Mouse (Mus musculus) embryonic facial prominence, embryonic 12.5 days (tissue): ENCODE measurements around the gene Hdac11. TPM values are rescaled to one million over a fixed set of nuclear protein-coding genes. Genes with fewer than 3 reads are reported as not detected.

ENCODE experiments used
- ATAC-seq: fragments of 200-750 bp; cut with Nextera tagmentation; 2 replicates; pipeline ENCODE4 v1.8.0; 2017; ENCODE audit not compliant: insufficient number of reproducible peaks, insufficient read depth, low FRiP score, low TSS enrichment
- H3K27ac ChIP-seq: fragments of 300-500 bp; sonication (generic); 2 replicates; pipeline ENCODE4 v1.5.1; 2016; ENCODE audit warnings: mild to moderate bottlenecking
- H3K27me3 ChIP-seq: fragments of 300-500 bp; sonication (generic); 2 replicates; pipeline ENCODE4 v1.6.1; 2016; ENCODE audit warnings: mild to moderate bottlenecking, moderate library complexity
- H3K36me3 ChIP-seq: fragments of 300-500 bp; sonication (generic); 2 replicates; pipeline ENCODE4 v1.6.1; 2016; ENCODE audit warnings: mild to moderate bottlenecking
- H3K4me1 ChIP-seq: fragments of 300-500 bp; sonication (generic); 2 replicates; pipeline ENCODE4 v1.6.1; 2016
- H3K4me2 ChIP-seq: fragments of 300-500 bp; sonication (generic); replicated peaks from 2 replicates; pipeline ENCODE4 v1.6.1; 2016; ENCODE audit warnings: mild to moderate bottlenecking, moderate library complexity
- H3K4me3 ChIP-seq: fragments of 300-500 bp; sonication (generic); 2 replicates; pipeline ENCODE4 v1.5.1; 2016; ENCODE audit warnings: mild to moderate bottlenecking
- H3K9ac ChIP-seq: fragments of 300-500 bp; sonication (generic); 2 replicates; pipeline ENCODE4 v1.6.1; 2016; ENCODE audit warnings: mild to moderate bottlenecking, moderate library complexity
- H3K9me3 ChIP-seq: fragments of 300-500 bp; sonication (generic); 2 replicates; pipeline ENCODE4 v1.6.1; 2016; ENCODE audit warnings: mild to moderate bottlenecking, moderate library complexity
- WGBS: fragments of 180-500 bp; shearing (Covaris S2); methylation state at CpG from one replicate; pipeline ENCODE4 v1.1.7; 2016; 5-methylcytosine and 5-hydroxymethylcytosine counted together
- polyA plus RNA-seq: library from polyadenylated mRNA; unstranded; fragments of >200 nt; fragmentation: Nextera tagmentation; extraction: Ambion mirVana; gene quantifications from 2 replicates; pipeline ENCODE4 v1.2.1, GENCODE M21; 2016

The Hdac11 gene
- polyA plus RNA-seq, 1 experiment from 2014 or later: 16.7 TPM

DNA sequence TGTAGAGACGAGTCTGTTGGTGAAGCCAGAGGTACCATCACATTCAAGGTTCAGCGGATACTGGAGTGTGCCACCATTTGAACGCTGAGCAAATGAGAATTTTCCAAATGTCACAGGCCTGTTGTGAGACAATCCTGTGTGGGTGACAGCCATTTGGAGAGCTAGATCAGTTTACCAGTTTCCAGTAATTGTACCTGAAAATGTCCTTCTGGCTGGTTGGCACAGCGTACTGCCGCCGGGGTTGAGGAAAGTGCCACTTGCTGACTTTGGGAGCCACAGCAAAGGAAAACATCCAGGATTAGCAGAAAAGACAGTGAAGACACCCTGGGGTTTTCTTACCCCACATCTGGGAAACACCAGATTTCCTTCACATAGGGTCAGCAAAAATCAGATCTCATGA is 33.5 kb downstream of the Hdac11 start:
- no peak overlapping the region for H3K4me2 ChIP-seq
- H3K4me3 ChIP-seq: no peak overlapping the region
- H3K9ac ChIP-seq: no peak overlapping the region
- H3K4me1 ChIP-seq: peaks cover 12% of the 10 kb centered on the region; the same call in 1 of the 2 replicates
- H3K27me3 ChIP-seq: no peaks in the 10 kb centered on the region
- H3K36me3 ChIP-seq: no peaks in the 10 kb centered on the region
- no peak overlapping the region for H3K27ac ChIP-seq
- no peak for ATAC-seq
- WGBS: 85% methylated on average over 6 of the region's 6 CpGs
- H3K9me3 ChIP-seq: no peaks in the 10 kb centered on the region

DNA sequence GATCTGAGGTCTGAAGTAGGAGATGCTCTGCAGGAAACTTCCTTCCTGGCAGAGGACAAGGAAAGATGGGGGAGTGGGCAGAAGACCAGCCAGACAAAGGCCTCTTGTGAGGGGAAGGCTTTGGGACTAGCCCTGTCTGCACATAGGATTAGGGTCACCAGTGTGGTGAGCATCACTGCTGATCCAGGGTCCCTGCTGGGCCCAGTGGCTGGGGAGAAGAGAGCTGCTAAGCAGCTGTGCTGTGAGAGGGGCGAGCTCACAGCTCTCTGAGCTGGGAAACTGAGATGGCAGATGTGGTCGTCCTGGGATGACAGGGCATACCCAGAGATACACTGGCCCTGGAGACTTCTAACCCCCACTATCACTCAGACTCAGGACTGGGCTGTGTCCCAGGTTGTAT is 35.0 kb downstream of the Hdac11 start:
- Histone ChIP-seq H3K4me3 (no peak overlapping the region), H3K9ac (no peak overlapping the region), H3K36me3 (no peaks in the 10 kb centered on the region), H3K9me3 (no peaks in the 10 kb centered on the region), H3K27me3 (no peaks in the 10 kb centered on the region), H3K4me1 (peaks cover 12% of the 10 kb centered on the region; the same call in 1 of the 2 replicates), H3K27ac (no peak overlapping the region), H3K4me2 (no peak overlapping the region)
- no peak for ATAC-seq
- 44% methylated on average over 2 of the region's 2 CpGs for WGBS

DNA sequence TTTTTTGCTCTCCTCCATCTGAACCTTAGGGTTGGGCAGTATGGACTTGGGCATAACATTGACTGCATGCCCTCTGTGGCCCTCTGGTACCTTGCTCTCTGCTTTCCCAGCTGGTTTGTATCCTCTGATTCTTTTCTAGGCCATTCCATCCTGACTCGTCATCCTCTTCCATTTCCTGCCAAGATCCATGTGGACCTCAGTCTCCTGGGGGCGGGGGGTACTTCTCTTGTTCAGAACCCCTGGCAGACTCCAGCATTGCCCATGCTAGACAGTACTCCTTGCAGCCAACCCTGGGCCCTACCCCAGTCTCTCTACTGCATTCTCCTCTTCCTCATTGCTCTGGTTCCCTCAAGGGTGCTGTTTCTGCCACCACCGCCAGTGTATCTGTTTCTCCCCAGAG is 36.0 kb downstream of the Hdac11 start:
- no peak for ATAC-seq
- H3K27ac ChIP-seq: no peak overlapping the region
- H3K4me3 ChIP-seq: no peak overlapping the region
- no peaks in the 10 kb centered on the region for H3K27me3 ChIP-seq
- H3K9ac ChIP-seq: no peak overlapping the region
- 72% methylated on average over 3 of the region's 3 CpGs for WGBS
- H3K4me2 ChIP-seq: no peak overlapping the region
- H3K4me1 ChIP-seq: peaks cover 12% of the 10 kb centered on the region; the same call in 1 of the 2 replicates
- H3K36me3 ChIP-seq: no peaks in the 10 kb centered on the region
- H3K9me3 ChIP-seq: no peaks in the 10 kb centered on the region

DNA sequence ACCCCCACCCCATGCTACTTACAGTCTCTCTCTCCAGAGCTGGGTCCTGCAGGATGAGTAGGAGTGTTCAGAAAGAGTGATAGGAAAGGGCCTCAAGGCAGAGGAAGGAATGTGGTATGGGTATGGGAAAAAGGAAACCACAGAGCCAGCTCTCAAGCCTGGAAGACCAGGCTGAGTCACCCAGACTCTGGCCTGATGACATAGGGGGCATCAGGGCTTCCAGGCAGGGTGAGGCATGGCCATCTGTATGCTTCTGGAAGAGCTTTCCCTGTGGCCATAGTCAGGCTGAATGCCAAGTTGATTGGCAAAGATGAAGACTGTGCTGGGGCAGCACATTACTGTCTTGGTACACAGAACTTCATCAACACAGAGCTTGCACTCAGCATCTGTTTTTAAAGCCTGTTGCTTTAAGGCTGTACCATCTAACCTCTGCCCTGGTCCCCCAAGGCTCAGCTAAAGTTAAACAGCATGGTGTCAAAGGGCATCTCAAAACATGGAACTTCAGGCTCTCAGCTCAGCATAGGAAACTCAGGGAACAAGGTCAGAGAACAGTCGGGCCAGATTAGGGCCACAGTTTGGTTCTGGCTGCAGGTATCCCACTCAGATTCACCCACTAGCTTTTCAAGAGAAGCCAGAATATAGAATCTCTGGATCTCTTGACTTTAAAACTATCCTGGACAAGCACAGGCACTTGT is 36.5 kb downstream of the Hdac11 start:
- Histone ChIP-seq H3K4me3 (no peak overlapping the region), H3K4me2 (no peak overlapping the region), H3K36me3 (no peaks in the 10 kb centered on the region), H3K27me3 (no peaks in the 10 kb centered on the region), H3K27ac (no peak overlapping the region), H3K4me1 (peaks cover 12% of the 10 kb centered on the region; the same call in 1 of the 2 replicates), H3K9me3 (0 out of 2 replicates have a peak, but pooled peaks cover 3% of the 10 kb centered on the region), H3K9ac (no peak overlapping the region)
- ATAC-seq: no peak
- 32% methylated on average over 1 of the region's 1 CpGs for WGBS

GRCm38 (mm10) chr6:91198456-91198855 is 42.0 kb downstream of the Hdac11 start:
- WGBS: 56% methylated on average over 2 of the region's 2 CpGs
- Histone ChIP-seq H3K9ac (no peak overlapping the region), H3K36me3 (no peaks in the 10 kb centered on the region), H3K4me1 (peaks cover 41% of the 10 kb centered on the region), H3K27me3 (no peaks in the 10 kb centered on the region), H3K9me3 (0 out of 2 replicates have a peak, but pooled peaks cover 4% of the 10 kb centered on the region), H3K27ac (0 out of 2 replicates have a peak overlapping the region, but pooled peaks have one; percentile 30), H3K4me2 (no peak overlapping the region), H3K4me3 (no peak overlapping the region)
- peak; percentile 42; the same call in 1 of the 2 replicates for ATAC-seq

DNA sequence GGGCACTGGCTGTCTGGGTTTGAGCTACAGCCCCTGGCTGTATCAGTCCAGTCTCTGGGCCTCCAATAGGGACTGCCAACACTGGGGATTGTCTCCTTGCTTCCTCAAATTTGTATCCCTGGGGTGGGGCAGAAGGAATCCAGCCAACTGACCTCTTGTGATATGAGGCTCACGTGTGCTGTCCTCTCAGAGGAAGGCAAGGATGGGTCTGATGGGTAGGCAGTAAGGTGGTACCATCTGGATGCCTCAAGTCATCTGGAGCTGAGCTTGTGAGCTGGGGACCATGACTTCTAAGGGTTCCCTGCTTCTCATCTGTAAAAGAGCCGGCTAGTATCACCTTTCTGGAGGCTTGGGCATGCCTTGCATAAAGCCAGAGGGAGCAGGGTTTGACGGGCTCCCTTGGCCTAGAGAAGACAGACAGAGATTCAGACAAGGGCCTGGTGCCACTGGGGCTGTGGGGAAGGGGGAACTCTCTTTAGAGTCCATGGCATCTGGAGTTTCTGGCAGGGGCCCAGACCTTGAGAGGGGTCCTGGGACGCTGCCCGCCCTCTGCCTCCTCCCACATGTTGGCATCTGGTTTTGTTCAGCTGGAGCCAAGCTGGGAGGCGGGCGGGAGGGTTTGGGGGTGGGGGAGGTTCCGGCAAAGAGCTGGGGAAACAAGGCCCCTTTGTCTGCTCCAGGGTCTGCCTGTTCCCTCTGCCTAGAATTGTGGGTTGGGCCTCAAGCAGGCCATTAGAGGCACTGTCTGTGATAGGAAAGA is 44.1 kb downstream of the Hdac11 start:
- Histone ChIP-seq H3K27ac (peak overlapping the region; percentile 96), H3K4me3 (no peak overlapping the region), H3K9ac (peak overlapping the region; percentile 4; the same call in 1 of the 2 replicates), H3K4me1 (peaks cover 42% of the 10 kb centered on the region), H3K4me2 (peak overlapping the region; percentile 1; the same call in 1 of the 2 replicates), H3K27me3 (no peaks in the 10 kb centered on the region), H3K9me3 (0 out of 2 replicates have a peak, but pooled peaks cover 4% of the 10 kb centered on the region), H3K36me3 (no peaks in the 10 kb centered on the region)
- ATAC-seq: peak; percentile 78
- 11% methylated on average over 8 of the region's 8 CpGs for WGBS

GRCm38 (mm10) chr6:91201881-91202341 is 45.4 kb downstream of the Hdac11 start:
- Histone ChIP-seq H3K4me3 (no peak overlapping the region), H3K9me3 (0 out of 2 replicates have a peak, but pooled peaks cover 4% of the 10 kb centered on the region), H3K4me1 (peaks cover 42% of the 10 kb centered on the region), H3K27ac (peak overlapping the region; percentile 96), H3K27me3 (no peaks in the 10 kb centered on the region), H3K36me3 (no peaks in the 10 kb centered on the region), H3K9ac (no peak overlapping the region), H3K4me2 (no peak overlapping the region)
- ATAC-seq: no peak
- WGBS: 76% methylated on average over 8 of the region's 8 CpGs

GRCm38 (mm10) chr6:91202571-91202970 is 46.1 kb downstream of the Hdac11 start:
- Histone ChIP-seq H3K9me3 (0 out of 2 replicates have a peak, but pooled peaks cover 4% of the 10 kb centered on the region), H3K9ac (no peak overlapping the region), H3K27me3 (no peaks in the 10 kb centered on the region), H3K27ac (no peak overlapping the region), H3K4me2 (no peak overlapping the region), H3K4me3 (no peak overlapping the region), H3K36me3 (no peaks in the 10 kb centered on the region), H3K4me1 (peaks cover 42% of the 10 kb centered on the region)
- no peak for ATAC-seq
- 86% methylated on average over 4 of the region's 4 CpGs for WGBS

GRCm38 (mm10) chr6:91205346-91205745 is 48.9 kb downstream of the Hdac11 start:
- H3K27ac ChIP-seq: no peak overlapping the region
- peaks cover 46% of the 10 kb centered on the region for H3K4me1 ChIP-seq
- H3K9ac ChIP-seq: no peak overlapping the region
- ATAC-seq: no peak
- WGBS: 76% methylated on average over 3 of the region's 3 CpGs
- H3K27me3 ChIP-seq: no peaks in the 10 kb centered on the region
- no peak overlapping the region for H3K4me3 ChIP-seq
- H3K36me3 ChIP-seq: no peaks in the 10 kb centered on the region
- H3K4me2 ChIP-seq: no peak overlapping the region
- no peaks in the 10 kb centered on the region for H3K9me3 ChIP-seq

DNA sequence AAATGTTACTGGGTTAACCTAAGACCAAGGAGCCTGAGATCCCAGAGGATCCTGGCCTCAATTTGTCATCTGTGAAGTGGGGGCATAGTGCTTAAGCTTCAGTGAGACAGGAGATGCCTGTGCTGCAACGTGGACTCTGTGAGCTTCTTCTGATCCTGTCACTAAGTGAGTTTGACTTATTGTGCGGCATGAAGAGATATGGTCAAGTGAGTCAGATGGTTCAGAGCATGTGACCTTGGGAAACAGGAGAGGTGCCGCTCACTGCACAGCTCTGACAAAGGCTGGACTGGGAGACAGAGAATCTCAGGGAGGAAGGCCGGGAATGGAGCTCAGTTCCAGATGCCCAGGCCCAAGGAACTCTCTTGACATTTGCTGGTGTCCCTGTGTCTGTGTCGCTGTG is 49.3 kb downstream of the Hdac11 start:
- no peak overlapping the region for H3K9ac ChIP-seq
- peaks cover 46% of the 10 kb centered on the region for H3K4me1 ChIP-seq
- ATAC-seq: no peak
- no peaks in the 10 kb centered on the region for H3K27me3 ChIP-seq
- no peaks in the 10 kb centered on the region for H3K9me3 ChIP-seq
- H3K36me3 ChIP-seq: no peaks in the 10 kb centered on the region
- H3K4me3 ChIP-seq: no peak overlapping the region
- H3K4me2 ChIP-seq: no peak overlapping the region
- no peak overlapping the region for H3K27ac ChIP-seq
- 78% methylated on average over 5 of the region's 5 CpGs for WGBS

- Histone ChIP-seq H3K4me2 (no peak overlapping the region), H3K9ac (no peak overlapping the region), H3K27me3 (no peaks in the 10 kb centered on the region), H3K27ac (no peak overlapping the region), H3K4me1 (peaks cover 29% of the 10 kb centered on the region), H3K9me3 (no peaks in the 10 kb centered on the region), H3K36me3 (no peaks in the 10 kb centered on the region), H3K4me3 (no peak overlapping the region)
- ATAC-seq: no peak
- WGBS: 73% methylated on average over 3 of the region's 3 CpGs
Observed at GRCm38 (mm10) chr6:91207491-91207890, 51.0 kb downstream of the Hdac11 start.
